Mouse (Mus musculus) embryonic facial prominence, embryonic 12.5 days (tissue): ENCODE measurements around the gene Pdia2. TPM values are rescaled to one million over a fixed set of nuclear protein-coding genes. Genes with fewer than 3 reads are reported as not detected.

ENCODE experiments used
- ATAC-seq: fragments of 200-750 bp; cut with Nextera tagmentation; 2 replicates; pipeline ENCODE4 v1.8.0; 2017; ENCODE audit not compliant: insufficient number of reproducible peaks, insufficient read depth, low FRiP score, low TSS enrichment
- H3K27ac ChIP-seq: fragments of 300-500 bp; sonication (generic); 2 replicates; pipeline ENCODE4 v1.5.1; 2016; ENCODE audit warnings: mild to moderate bottlenecking
- H3K27me3 ChIP-seq: fragments of 300-500 bp; sonication (generic); 2 replicates; pipeline ENCODE4 v1.6.1; 2016; ENCODE audit warnings: mild to moderate bottlenecking, moderate library complexity
- H3K36me3 ChIP-seq: fragments of 300-500 bp; sonication (generic); 2 replicates; pipeline ENCODE4 v1.6.1; 2016; ENCODE audit warnings: mild to moderate bottlenecking
- H3K4me1 ChIP-seq: fragments of 300-500 bp; sonication (generic); 2 replicates; pipeline ENCODE4 v1.6.1; 2016
- H3K4me2 ChIP-seq: fragments of 300-500 bp; sonication (generic); replicated peaks from 2 replicates; pipeline ENCODE4 v1.6.1; 2016; ENCODE audit warnings: mild to moderate bottlenecking, moderate library complexity
- H3K4me3 ChIP-seq: fragments of 300-500 bp; sonication (generic); 2 replicates; pipeline ENCODE4 v1.5.1; 2016; ENCODE audit warnings: mild to moderate bottlenecking
- H3K9ac ChIP-seq: fragments of 300-500 bp; sonication (generic); 2 replicates; pipeline ENCODE4 v1.6.1; 2016; ENCODE audit warnings: mild to moderate bottlenecking, moderate library complexity
- H3K9me3 ChIP-seq: fragments of 300-500 bp; sonication (generic); 2 replicates; pipeline ENCODE4 v1.6.1; 2016; ENCODE audit warnings: mild to moderate bottlenecking, moderate library complexity
- WGBS: fragments of 180-500 bp; shearing (Covaris S2); methylation state at CpG from one replicate; pipeline ENCODE4 v1.1.7; 2016; 5-methylcytosine and 5-hydroxymethylcytosine counted together
- polyA plus RNA-seq: library from polyadenylated mRNA; unstranded; fragments of >200 nt; fragmentation: Nextera tagmentation; extraction: Ambion mirVana; gene quantifications from 2 replicates; pipeline ENCODE4 v1.2.1, GENCODE M21; 2016

Gene Pdia2
- polyA plus RNA-seq, 1 experiment from 2014 or later, result 0.61 TPM

- H3K9me3 ChIP-seq, result no peaks in the 10 kb centered on the region
- no peak overlapping the region for H3K9ac ChIP-seq
- H3K4me1 ChIP-seq, result no peaks in the 10 kb centered on the region
- no peak overlapping the region for H3K27ac ChIP-seq
- no peak for ATAC-seq
- 88% methylated on average over 5 of the region's 5 CpGs for WGBS
- H3K36me3 ChIP-seq, result no peaks in the 10 kb centered on the region
- H3K4me2 ChIP-seq, result no peak overlapping the region
- H3K27me3 ChIP-seq, result no peaks in the 10 kb centered on the region
- no peak overlapping the region for H3K4me3 ChIP-seq
Measured at GRCm38 (mm10) chr17:26229776-26230175, 30.9 kb upstream of the Pdia2 start.

GRCm38 (mm10) chr17:26225150-26225549 lies 26.3 kb upstream of the Pdia2 start:
- H3K9me3 ChIP-seq, result no peaks in the 10 kb centered on the region
- no peaks in the 10 kb centered on the region for H3K27me3 ChIP-seq
- no peak for ATAC-seq
- 82% methylated on average over 12 of the region's 12 CpGs for WGBS
- H3K4me1 ChIP-seq, result no peaks in the 10 kb centered on the region
- H3K36me3 ChIP-seq, result 0 out of 2 replicates have a peak, but pooled peaks cover 2% of the 10 kb centered on the region
- H3K27ac ChIP-seq, result no peak overlapping the region
- H3K9ac ChIP-seq, result no peak overlapping the region
- H3K4me3 ChIP-seq, result no peak overlapping the region
- H3K4me2 ChIP-seq, result no peak overlapping the region

- 62% methylated on average over 2 of the region's 2 CpGs for WGBS
- ATAC-seq, result no peak
Measured at GRCm38 (mm10) chr17:26221508-26221907, 22.6 kb upstream of the Pdia2 start.

GRCm38 (mm10) chr17:26212681-26213080 lies 13.8 kb upstream of the Pdia2 start:
- H3K4me2 ChIP-seq, result no peak overlapping the region

More at GRCm38 (mm10) chr17:26221508-26221907, 22.6 kb upstream of the Pdia2 start:
- Histone ChIP-seq H3K4me3 (no peak overlapping the region), H3K4me2 (no peak overlapping the region), H3K27me3 (no peaks in the 10 kb centered on the region), H3K27ac (no peak overlapping the region), H3K9ac (no peak overlapping the region), H3K36me3 (peaks cover 16% of the 10 kb centered on the region; the same call in 1 of the 2 replicates), H3K4me1 (no peaks in the 10 kb centered on the region), H3K9me3 (no peaks in the 10 kb centered on the region)

GRCm38 (mm10) chr17:26212241-26212640 lies 13.4 kb upstream of the Pdia2 start:
- H3K27me3 ChIP-seq, result no peaks in the 10 kb centered on the region
- H3K4me2 ChIP-seq, result no peak overlapping the region
- no peak for ATAC-seq
- WGBS, result 85% methylated on average over 7 of the region's 7 CpGs
- no peaks in the 10 kb centered on the region for H3K4me1 ChIP-seq
- H3K9ac ChIP-seq, result no peak overlapping the region
- H3K27ac ChIP-seq, result no peak overlapping the region
- no peak overlapping the region for H3K4me3 ChIP-seq
- peaks cover 8% of the 10 kb centered on the region for H3K36me3 ChIP-seq
- H3K9me3 ChIP-seq, result no peaks in the 10 kb centered on the region

More at GRCm38 (mm10) chr17:26212681-26213080, 13.8 kb upstream of the Pdia2 start:
- Histone ChIP-seq H3K36me3 (peaks cover 11% of the 10 kb centered on the region), H3K27ac (no peak overlapping the region), H3K9ac (no peak overlapping the region), H3K9me3 (no peaks in the 10 kb centered on the region), H3K4me1 (no peaks in the 10 kb centered on the region), H3K4me3 (no peak overlapping the region), H3K27me3 (no peaks in the 10 kb centered on the region)
- no peak for ATAC-seq
- 85% methylated on average over 11 of the region's 11 CpGs for WGBS

- Histone ChIP-seq H3K9ac (no peak within 1 kb of the TSS), H3K27me3 (peaks cover 24% of the 10 kb centered on the region), H3K4me2 (no peak within 1 kb of the TSS), H3K4me3 (no peak within 1 kb of the TSS), H3K4me1 (peaks cover 18% of the 10 kb centered on the region), H3K27ac (no peak within 1 kb of the TSS), H3K9me3 (no peaks in the 10 kb centered on the region), H3K36me3 (no peaks in the 10 kb centered on the region)
- WGBS, result 85% methylated on average over 12 of the region's 12 CpGs
- ATAC-seq, result no peak
Measured at GRCm38 (mm10) chr17:26207686-26208085, 8.8 kb upstream of the Pdia2 start, which contains the start of gene Arhgdig. TSS of gene Arhgdig (minus strand) at chr17:26207786.

GRCm38 (mm10) chr17:26206392-26206791 lies 7.5 kb upstream of the Pdia2 start:
- 53% methylated on average over 1 of the region's 1 CpGs for WGBS
- Histone ChIP-seq H3K4me3 (no peak overlapping the region), H3K36me3 (no peaks in the 10 kb centered on the region), H3K27me3 (peaks cover 37% of the 10 kb centered on the region), H3K27ac (no peak overlapping the region), H3K4me2 (no peak overlapping the region), H3K9ac (no peak overlapping the region), H3K4me1 (peaks cover 20% of the 10 kb centered on the region), H3K9me3 (no peaks in the 10 kb centered on the region)
- no peak for ATAC-seq

GRCm38 (mm10) chr17:26204766-26205165 lies 5.9 kb upstream of the Pdia2 start:
- no peak for ATAC-seq
- Histone ChIP-seq H3K27me3 (peaks cover 54% of the 10 kb centered on the region), H3K4me3 (no peak overlapping the region)

GRCm38 (mm10) chr17:26203321-26203811 lies 4.5 kb upstream of the Pdia2 start:
- Histone ChIP-seq H3K4me3 (peak overlapping the region; percentile 53), H3K36me3 (peaks cover 6% of the 10 kb centered on the region; the same call in 1 of the 2 replicates), H3K4me1 (peaks cover 28% of the 10 kb centered on the region), H3K9me3 (no peaks in the 10 kb centered on the region), H3K9ac (peak overlapping the region; percentile 41), H3K27me3 (peaks cover 66% of the 10 kb centered on the region), H3K27ac (no peak overlapping the region), H3K4me2 (peak overlapping the region; percentile 93)
- no peak for ATAC-seq
- WGBS, result 2% methylated on average over 30 of the region's 30 CpGs

More at GRCm38 (mm10) chr17:26204766-26205165, 5.9 kb upstream of the Pdia2 start:
- 34% methylated on average over 11 of the region's 11 CpGs for WGBS
- H3K4me2 ChIP-seq, result no peak overlapping the region
- H3K36me3 ChIP-seq, result no peaks in the 10 kb centered on the region
- H3K9ac ChIP-seq, result no peak overlapping the region
- H3K9me3 ChIP-seq, result no peaks in the 10 kb centered on the region
- no peak overlapping the region for H3K27ac ChIP-seq
- peaks cover 28% of the 10 kb centered on the region for H3K4me1 ChIP-seq

- ATAC-seq, result no peak
Measured at GRCm38 (mm10) chr17:26202737-26203136, 3.9 kb upstream of the Pdia2 start, which contains the start of gene Rgs11. TSS of gene Rgs11 (plus strand) at chr17:26202951.

GRCm38 (mm10) chr17:26201998-26202397 lies 3.1 kb upstream of the Pdia2 start:
- H3K27me3 ChIP-seq, result peaks cover 66% of the 10 kb centered on the region
- H3K4me3 ChIP-seq, result no peak overlapping the region
- no peak for ATAC-seq
- H3K36me3 ChIP-seq, result peaks cover 16% of the 10 kb centered on the region
- H3K9me3 ChIP-seq, result no peaks in the 10 kb centered on the region
- H3K27ac ChIP-seq, result no peak overlapping the region
- H3K4me2 ChIP-seq, result no peak overlapping the region
- H3K9ac ChIP-seq, result no peak overlapping the region
- H3K4me1 ChIP-seq, result peaks cover 28% of the 10 kb centered on the region

More at GRCm38 (mm10) chr17:26202737-26203136, 3.9 kb upstream of the Pdia2 start, which contains the start of gene Rgs11:
- H3K4me1 ChIP-seq, result peaks cover 28% of the 10 kb centered on the region
- whole genome bisulfite sequencing, result under 1% methylated on average over 22 of the region's 22 CpGs
- H3K27me3 ChIP-seq, result peaks cover 66% of the 10 kb centered on the region
- H3K4me2 ChIP-seq, result peak within 1 kb of the TSS; percentile 93
- H3K9me3 ChIP-seq, result no peaks in the 10 kb centered on the region
- H3K27ac ChIP-seq, result no peak within 1 kb of the TSS
- H3K9ac ChIP-seq, result peak within 1 kb of the TSS; percentile 41
- peak within 1 kb of the TSS; percentile 53 for H3K4me3 ChIP-seq
- H3K36me3 ChIP-seq, result peaks cover 10% of the 10 kb centered on the region; the same call in 1 of the 2 replicates
